Mouse (Mus musculus) urinary bladder, adult 2 months (tissue): Measurements from ENCODE around the gene Srp54a. TPM values are rescaled to one million over a fixed set of nuclear protein-coding genes. Genes with fewer than 3 reads are reported as not detected.
"Not testable (repeated sequence)": the region's sequence is repeated elsewhere in the genome, so short reads cannot be mapped to it uniquely, and the experiment has no call there.

ENCODE experiments used
- DNase-seq: peaks from one replicate; pipeline ENCODE4 v3.0.0; 2022; ENCODE audit warnings: low spot score
- polyA plus RNA-seq: library from polyadenylated mRNA; depleted of rRNA; stranded (reverse); fragments of >200 nt; gene quantifications from 2 replicates; pipeline ENCODE4 v1.2.3, GENCODE M21; 2012; rRNA removed

Gene Srp54a
- 62.8 and 78.5 TPM in 2 replicates for polyA plus RNA-seq

- peak; percentile 84 for DNase-seq
Observed at GRCm38 (mm10) chr12:55079726-55080600, at the start of gene Srp54a, which contains the start of gene 2700097O09Rik. Srp54a (plus strand) TSS chr12:55080262. 2700097O09Rik (minus strand) TSS chr12:55080110.

- DNase-seq = no peak
Observed at GRCm38 (mm10) chr12:55041011-55041410, 39.1 kb upstream of the Srp54a start.

- no peak for DNase-seq
Observed at GRCm38 (mm10) chr12:55049731-55050353, 30.2 kb upstream of the Srp54a start.

GRCm38 (mm10) chr12:55051210-55052173 lies 28.6 kb upstream of the Srp54a start:
- no peak for DNase-seq

- DNase-seq = no peak
Observed at GRCm38 (mm10) chr12:55053267-55053666, 26.8 kb upstream of the Srp54a start.

GRCm38 (mm10) chr12:55054551-55055241 lies 25.4 kb upstream of the Srp54a start:
- no peak for DNase-seq

GRCm38 (mm10) chr12:55056703-55057102 lies 23.4 kb upstream of the Srp54a start:
- no peak for DNase-seq

GRCm38 (mm10) chr12:55058865-55059615 lies 21.0 kb upstream of the Srp54a start:
- no peak for DNase-seq

GRCm38 (mm10) chr12:55059812-55060211 lies 20.2 kb upstream of the Srp54a start:
- no peak for DNase-seq

- DNase-seq = no peak
Observed at GRCm38 (mm10) chr12:55060212-55060898, 19.7 kb upstream of the Srp54a start.

- DNase-seq = no peak
Observed at GRCm38 (mm10) chr12:55061006-55061405, 19.1 kb upstream of the Srp54a start.

- DNase-seq = no peak
Observed at GRCm38 (mm10) chr12:55062141-55062540, 17.9 kb upstream of the Srp54a start.

GRCm38 (mm10) chr12:55072495-55072894 lies 7.6 kb upstream of the Srp54a start:
- DNase-seq = no peak

GRCm38 (mm10) chr12:55073686-55074085 lies 6.4 kb upstream of the Srp54a start:
- DNase-seq = no peak

- no peak for DNase-seq
Observed at GRCm38 (mm10) chr12:55075296-55075695, 4.8 kb upstream of the Srp54a start.

- not testable (repeated sequence) for DNase-seq
Observed at GRCm38 (mm10) chr12:55078706-55079105, 1.4 kb upstream of the Srp54a start.

GRCm38 (mm10) chr12:55080601-55080942 lies 510 bp downstream of the Srp54a start:
- not testable (repeated sequence) for DNase-seq

- DNase-seq = not testable (repeated sequence)
Observed at GRCm38 (mm10) chr12:55092127-55092526, 12.1 kb downstream of the Srp54a start.

- DNase-seq = not testable (repeated sequence)
Observed at GRCm38 (mm10) chr12:55112616-55113015, 32.6 kb downstream of the Srp54a start.

GRCm38 (mm10) chr12:55124242-55124641 lies 44.2 kb downstream of the Srp54a start, which contains the start of gene Fam177a:
Fam177a (plus strand) TSS chr12:55124469.
- DNase-seq = not testable (repeated sequence)
